Mouse (Mus musculus): ENCODE measurements around the gene Pdcl2. TPM values are rescaled to one million over a fixed set of nuclear protein-coding genes. Genes with fewer than 3 reads are reported as not detected.

Gene Pdcl2
- total RNA-seq (2021) = not detected
- long read RNA-seq, experiment 1 = 0 reads
- long read RNA-seq, experiment 2 = 0 reads

DNA sequence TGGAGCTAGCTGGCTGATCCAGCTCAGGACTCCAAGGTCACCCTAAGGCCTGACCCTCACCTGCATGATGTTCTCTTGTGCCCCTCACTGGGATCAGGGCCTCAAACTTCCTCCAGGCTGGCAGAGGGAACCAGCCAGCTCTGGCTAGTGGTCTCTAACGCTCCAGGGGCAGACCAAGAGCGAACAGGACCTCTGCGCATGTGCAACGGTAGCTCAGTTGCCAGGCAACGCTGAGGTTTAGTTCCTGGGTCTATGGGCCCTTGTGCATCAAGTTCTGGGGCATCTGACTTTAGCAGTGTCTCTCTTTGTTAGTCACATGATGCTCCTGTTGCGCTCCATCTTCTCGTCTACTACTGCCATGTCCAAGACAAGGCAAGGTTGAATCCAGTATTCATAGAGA is at the start of gene Pdcl2:
Gene Pdcl2, minus strand, starts transcription at position 204 of the 400 bp plus-strand sequence.
- intact Hi-C loops (cut with DNase I) = no loop called here

DNA sequence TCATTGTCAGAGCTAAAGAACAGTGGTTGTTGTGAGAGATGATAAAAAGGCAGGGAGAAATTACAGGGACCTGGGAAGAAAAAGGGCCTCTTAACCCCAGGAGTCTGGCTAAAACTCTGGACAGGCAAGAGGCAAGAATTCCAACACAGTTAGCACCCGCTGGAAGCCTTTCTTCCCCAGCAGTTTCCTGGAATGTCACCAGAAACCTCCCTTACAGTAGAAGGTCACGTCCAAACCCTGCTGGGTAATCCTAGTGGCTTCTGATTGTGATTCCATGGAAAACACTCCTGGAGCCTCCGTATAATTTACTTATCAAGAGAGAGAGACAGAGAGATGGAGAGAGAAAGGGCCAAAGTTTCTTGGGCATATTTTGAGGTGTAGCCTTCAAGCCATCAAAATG is 48.3 kb upstream of the Pdcl2 start:
- Histone ChIP-seq H3K27ac (no peak overlapping the region), H3K4me3 (no peak overlapping the region)
- intact Hi-C loops (cut with DNase I) = no loop called here
- DNase-seq = no peak
- no peak for TF ChIP-seq CTCF (IDR thresholded peaks at IDR 0.05)

More for the DNA sequence above, at the start of gene Pdcl2:
- TF ChIP-seq CTCF (IDR thresholded peaks at IDR 0.05) = no peak
- Histone ChIP-seq H3K4me3 (no peak within 1 kb of the TSS), H3K27ac (no peak within 1 kb of the TSS)
- no peak for DNase-seq

DNA sequence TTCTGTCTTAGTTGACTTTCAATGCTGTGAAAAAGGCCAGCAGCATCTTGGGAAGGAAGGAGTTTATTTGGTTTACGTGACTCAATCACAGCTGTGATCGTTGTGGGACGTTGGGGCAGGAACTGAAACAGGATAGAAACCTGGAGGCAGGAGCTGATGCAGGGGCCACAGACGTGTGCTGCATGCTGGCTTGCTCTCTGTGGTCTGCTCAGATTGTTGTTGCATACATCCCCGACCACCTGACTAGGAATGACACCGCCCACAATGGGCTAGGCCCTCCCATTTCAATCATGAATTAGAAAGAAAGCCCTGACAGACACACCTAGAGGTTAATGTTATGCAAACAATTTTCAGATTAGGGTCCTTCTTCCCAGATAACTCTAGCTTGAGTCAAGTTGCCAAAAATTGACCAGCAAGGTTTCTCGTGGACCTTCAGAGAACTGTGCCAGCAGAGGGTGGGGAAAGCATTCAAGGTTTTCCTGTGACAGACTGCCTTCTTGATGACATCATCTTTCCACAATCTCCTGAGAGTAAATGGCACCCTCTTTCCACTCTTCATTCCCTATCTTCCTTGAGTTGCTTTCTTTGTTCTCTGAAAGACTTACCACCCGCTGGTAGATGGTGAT is 38.4 kb upstream of the Pdcl2 start:
- DNase-seq = no peak
- intact Hi-C loops (cut with DNase I) = no loop called here
- H3K4me3 ChIP-seq = no peak overlapping the region
- no peak overlapping the region for H3K27ac ChIP-seq
- no peak for TF ChIP-seq CTCF (IDR thresholded peaks at IDR 0.05)

- intact Hi-C loops (cut with DNase I) = no loop called here
Observed at GRCm38 (mm10) chr5:76365406-76365805, 34.5 kb upstream of the Pdcl2 start.

DNA sequence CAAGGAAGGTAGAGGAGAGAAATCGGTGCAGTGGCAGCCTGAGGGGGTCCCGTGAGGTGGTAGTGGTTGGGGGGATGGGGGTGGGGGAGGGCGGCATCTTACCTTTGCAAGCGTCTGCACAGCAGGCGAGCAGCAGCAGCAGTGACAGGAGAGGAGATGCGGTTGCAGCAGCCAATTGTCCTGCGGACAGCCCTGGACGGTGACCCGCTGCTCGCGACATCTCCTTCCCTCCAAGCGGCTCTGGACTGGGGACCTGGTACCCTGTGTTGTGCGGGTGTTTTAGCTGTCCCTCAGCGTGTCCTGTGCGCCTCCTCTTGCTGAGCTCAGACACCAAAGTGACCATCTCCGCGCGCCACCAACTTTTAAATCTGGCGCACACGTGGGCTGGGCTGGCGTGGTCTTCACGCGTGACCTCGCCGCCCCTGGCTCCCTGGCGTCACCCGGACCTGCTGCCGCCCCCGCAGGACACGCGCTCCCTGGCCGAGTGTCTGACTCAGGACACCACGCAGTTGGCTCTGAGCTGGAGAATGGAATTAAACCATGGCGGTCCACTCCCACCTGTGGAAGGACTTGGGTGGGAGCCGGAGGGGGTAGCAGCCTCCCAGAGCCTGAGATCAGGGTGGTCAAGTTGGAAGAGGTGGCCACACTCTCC is 32.6 kb upstream of the Pdcl2 start, which contains the start of gene Nmu:
Gene Nmu, minus strand, starts transcription at position 336 of the 652 bp plus-strand sequence.
- no peak for DNase-seq
- H3K4me3 ChIP-seq = peak within 1 kb of the TSS; percentile 45

More at GRCm38 (mm10) chr5:76365406-76365805, 34.5 kb upstream of the Pdcl2 start:
- DNase-seq = no peak
- no peak overlapping the region for H3K4me3 ChIP-seq
- no peak for TF ChIP-seq CTCF (IDR thresholded peaks at IDR 0.05)
- no peak overlapping the region for H3K27ac ChIP-seq

DNA sequence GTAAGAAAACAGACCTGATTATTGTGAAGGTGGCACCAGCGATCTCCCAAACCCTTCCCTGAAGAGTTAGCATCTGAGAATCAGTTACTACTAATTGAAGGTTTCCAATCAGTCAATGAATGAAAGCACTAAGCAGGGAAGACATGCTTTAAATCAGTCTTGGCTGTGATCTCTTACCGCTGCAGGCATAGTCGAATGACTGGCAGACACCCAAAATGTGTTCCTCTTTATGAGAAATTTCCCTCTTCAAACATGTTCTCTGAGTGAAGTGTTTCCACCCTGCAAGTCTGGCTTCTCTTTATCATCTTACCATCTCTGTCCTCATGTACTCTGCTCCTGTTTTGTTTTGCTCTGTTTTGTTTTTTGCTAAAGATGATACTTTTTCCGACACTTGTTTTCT is 29.8 kb upstream of the Pdcl2 start:
- Histone ChIP-seq H3K4me3 (no peak overlapping the region), H3K27ac (no peak overlapping the region)
- TF ChIP-seq CTCF (IDR thresholded peaks at IDR 0.05) = no peak
- DNase-seq = no peak
- intact Hi-C loops (cut with DNase I) = no loop called here

More for the DNA sequence above, 32.6 kb upstream of the Pdcl2 start, which contains the start of gene Nmu:
- intact Hi-C loops (cut with DNase I) = no loop called here
- no peak for TF ChIP-seq CTCF (IDR thresholded peaks at IDR 0.05)
- H3K27ac ChIP-seq = no peak within 1 kb of the TSS

GRCm38 (mm10) chr5:76360057-76360456 is 29.1 kb upstream of the Pdcl2 start:
- intact Hi-C loops (cut with DNase I) = no loop called here
- no peak for DNase-seq
- Histone ChIP-seq H3K4me3 (no peak overlapping the region), H3K27ac (no peak overlapping the region)
- peak; percentile 5; the same call in 1 of the 2 replicates for TF ChIP-seq CTCF (IDR thresholded peaks at IDR 0.05)

- no peak for TF ChIP-seq CTCF (IDR thresholded peaks at IDR 0.05)
- Histone ChIP-seq H3K4me3 (no peak overlapping the region), H3K27ac (no peak overlapping the region)
- intact Hi-C loops (cut with DNase I) = no loop called here
- DNase-seq = no peak
Observed at GRCm38 (mm10) chr5:76351953-76352611, 21.1 kb upstream of the Pdcl2 start.

- intact Hi-C loops (cut with DNase I) = no loop called here
- H3K27ac ChIP-seq = no peak overlapping the region
- DNase-seq = no peak
- H3K4me3 ChIP-seq = no peak overlapping the region
- TF ChIP-seq CTCF (IDR thresholded peaks at IDR 0.05) = no peak
Observed at GRCm38 (mm10) chr5:76351537-76351936, 20.6 kb upstream of the Pdcl2 start.

GRCm38 (mm10) chr5:76346137-76346536 is 15.2 kb upstream of the Pdcl2 start:
- TF ChIP-seq CTCF (IDR thresholded peaks at IDR 0.05) = no peak
- intact Hi-C loops (cut with DNase I) = no loop called here

GRCm38 (mm10) chr5:76340931-76341330 is 10.0 kb upstream of the Pdcl2 start:
- no peak for DNase-seq
- no peak overlapping the region for H3K27ac ChIP-seq
- no peak for TF ChIP-seq CTCF (IDR thresholded peaks at IDR 0.05)
- intact Hi-C loops (cut with DNase I) = no loop called here
- H3K4me3 ChIP-seq = no peak overlapping the region

More at GRCm38 (mm10) chr5:76346137-76346536, 15.2 kb upstream of the Pdcl2 start:
- DNase-seq = peak; percentile 21
- H3K4me3 ChIP-seq = no peak overlapping the region
- H3K27ac ChIP-seq = no peak overlapping the region

GRCm38 (mm10) chr5:76337100-76337499 is 6.1 kb upstream of the Pdcl2 start:
- Histone ChIP-seq H3K27ac (no peak overlapping the region), H3K4me3 (no peak overlapping the region)
- TF ChIP-seq CTCF (IDR thresholded peaks at IDR 0.05) = no peak
- DNase-seq = no peak
- intact Hi-C loops (cut with DNase I) = no loop called here

DNA sequence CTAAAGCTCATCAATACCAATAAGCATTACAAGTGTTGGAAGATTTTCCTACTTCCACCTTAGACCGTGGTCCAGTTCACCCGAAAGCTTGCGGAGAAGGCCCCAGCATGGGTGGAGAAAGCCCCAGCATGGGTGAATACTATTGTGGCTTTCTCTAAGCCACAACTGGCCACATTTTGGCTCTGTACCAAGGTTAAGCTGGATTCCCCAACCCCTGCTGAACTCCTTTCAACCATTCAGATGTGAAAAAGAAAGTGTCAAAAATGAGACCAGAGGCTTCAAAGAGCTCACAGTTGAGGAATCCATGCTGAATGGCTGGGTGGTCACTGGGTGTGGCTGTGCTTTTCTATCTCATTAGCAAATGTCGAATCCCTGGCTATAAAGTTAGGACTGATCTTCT is 2.9 kb upstream of the Pdcl2 start:
- TF ChIP-seq CTCF (IDR thresholded peaks at IDR 0.05) = no peak
- no peak overlapping the region for H3K27ac ChIP-seq
- DNase-seq = no peak
- no peak overlapping the region for H3K4me3 ChIP-seq
- intact Hi-C loops (cut with DNase I) = no loop called here

All from gastrocnemius, adult 2 months (tissue).